Mouse (Mus musculus): ENCODE data around the gene Mpdu1.
"Not testable (repeated sequence)": the region's sequence is repeated elsewhere in the genome, so short reads cannot be mapped to it uniquely, and the experiment has no call there.

The Mpdu1 gene

DNA sequence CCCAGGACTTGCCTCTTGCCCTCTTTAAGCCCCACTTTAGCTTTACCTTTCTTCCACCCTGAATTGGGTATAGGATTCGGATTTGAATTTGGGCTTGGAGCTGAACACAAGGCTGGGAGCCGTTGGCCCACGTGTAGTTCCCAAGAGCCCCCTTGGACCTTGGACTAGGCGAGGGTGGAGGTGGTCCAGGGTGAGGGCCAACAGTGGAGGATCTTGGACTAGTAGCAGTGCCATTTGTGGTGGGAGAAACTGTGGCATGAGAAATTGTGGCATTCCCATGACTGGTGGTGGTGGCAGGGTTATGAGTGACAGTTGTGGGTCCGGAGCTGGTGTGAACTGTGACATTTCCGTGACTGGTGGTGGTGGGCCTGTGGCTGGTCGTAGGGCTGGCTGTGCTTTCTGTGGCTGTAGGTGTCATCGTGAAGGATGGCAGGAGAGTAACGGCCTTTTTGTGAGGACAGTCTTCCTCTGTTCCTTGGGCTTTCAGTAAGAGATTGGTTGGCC, 3.1 kb upstream of the Mpdu1 start:
- DNase-seq (ENCODE audit: low spot score in 2 of 2): no peak

GRCm38 (mm10) chr11:69664841-69665240, 2.4 kb upstream of the Mpdu1 start:
- DNase-seq (ENCODE audit: low spot score in 2 of 2): no peak

- no peak for DNase-seq (ENCODE audit: low spot score in 2 of 2)
Observed at GRCm38 (mm10) chr11:69663795-69664194, 1.4 kb upstream of the Mpdu1 start.

DNA sequence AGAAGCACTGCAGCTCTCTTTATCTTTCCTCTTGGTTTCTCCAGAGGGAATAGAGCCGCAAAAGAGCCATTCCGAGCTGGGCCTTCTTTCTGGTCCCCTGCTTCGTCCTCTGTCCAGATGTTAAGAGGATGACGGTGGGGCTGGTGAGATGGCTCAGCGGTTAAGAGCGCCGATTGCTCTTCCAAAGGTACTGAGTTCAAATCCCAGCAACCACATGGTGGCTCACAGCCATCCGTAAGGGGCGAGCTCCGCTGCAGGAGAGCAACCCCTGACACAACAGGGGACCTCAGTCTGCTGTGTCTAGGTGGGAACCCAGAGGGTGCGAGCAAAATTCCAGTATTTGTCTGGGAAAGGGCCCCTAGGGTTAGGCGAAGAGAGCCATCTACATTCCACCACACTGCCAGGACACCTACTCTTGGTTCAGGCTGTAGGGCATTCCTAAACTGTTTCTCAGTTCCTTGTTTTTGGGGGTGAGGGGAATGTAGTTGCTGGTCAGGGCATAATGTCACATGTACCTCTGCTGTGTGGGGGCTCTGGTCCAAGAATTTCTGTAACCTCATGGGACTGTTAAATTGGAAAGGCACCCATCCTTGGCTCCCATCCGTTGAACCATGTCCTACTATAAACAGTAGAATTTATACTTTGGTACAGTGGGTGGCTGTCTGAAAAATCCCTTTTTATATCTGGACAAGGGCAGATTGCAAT, 677 bp upstream of the Mpdu1 start:
- DNase-seq (ENCODE audit: low spot score in 2 of 2): no peak

- no peak for DNase-seq (ENCODE audit: low spot score in 2 of 2)
Observed at GRCm38 (mm10) chr11:69661221-69661881, 1.1 kb downstream of the Mpdu1 start.

DNA sequence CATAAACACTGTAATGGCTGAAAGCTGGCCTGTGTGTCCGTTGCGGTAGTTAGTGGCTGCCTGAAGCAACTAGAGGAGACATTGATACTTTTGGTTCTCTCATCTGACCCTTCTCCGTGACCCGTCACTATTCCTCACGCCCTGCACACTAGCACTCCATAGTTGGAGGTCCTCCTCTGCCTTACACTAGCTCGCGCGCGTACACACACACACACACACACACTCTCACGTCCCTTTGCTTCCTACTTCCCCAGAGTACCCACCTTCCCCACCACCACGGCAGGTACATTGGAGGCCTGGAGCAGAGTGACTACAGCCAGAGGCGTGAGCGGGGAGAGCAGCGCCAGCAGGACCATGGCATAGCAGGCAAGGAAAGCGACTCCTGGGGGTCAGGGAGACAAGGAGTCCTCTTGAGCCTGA, 5.0 kb downstream of the Mpdu1 start:
- no peak for DNase-seq (ENCODE audit: low spot score in 2 of 2)

- DNase-seq (ENCODE audit: low spot score in 2 of 2): peak; percentile 61 to 82
Observed at GRCm38 (mm10) chr11:69656617-69657461, 5.6 kb downstream of the Mpdu1 start.

GRCm38 (mm10) chr11:69656065-69656455, 6.4 kb downstream of the Mpdu1 start:
- no peak for DNase-seq (ENCODE audit: low spot score in 2 of 2)

DNA sequence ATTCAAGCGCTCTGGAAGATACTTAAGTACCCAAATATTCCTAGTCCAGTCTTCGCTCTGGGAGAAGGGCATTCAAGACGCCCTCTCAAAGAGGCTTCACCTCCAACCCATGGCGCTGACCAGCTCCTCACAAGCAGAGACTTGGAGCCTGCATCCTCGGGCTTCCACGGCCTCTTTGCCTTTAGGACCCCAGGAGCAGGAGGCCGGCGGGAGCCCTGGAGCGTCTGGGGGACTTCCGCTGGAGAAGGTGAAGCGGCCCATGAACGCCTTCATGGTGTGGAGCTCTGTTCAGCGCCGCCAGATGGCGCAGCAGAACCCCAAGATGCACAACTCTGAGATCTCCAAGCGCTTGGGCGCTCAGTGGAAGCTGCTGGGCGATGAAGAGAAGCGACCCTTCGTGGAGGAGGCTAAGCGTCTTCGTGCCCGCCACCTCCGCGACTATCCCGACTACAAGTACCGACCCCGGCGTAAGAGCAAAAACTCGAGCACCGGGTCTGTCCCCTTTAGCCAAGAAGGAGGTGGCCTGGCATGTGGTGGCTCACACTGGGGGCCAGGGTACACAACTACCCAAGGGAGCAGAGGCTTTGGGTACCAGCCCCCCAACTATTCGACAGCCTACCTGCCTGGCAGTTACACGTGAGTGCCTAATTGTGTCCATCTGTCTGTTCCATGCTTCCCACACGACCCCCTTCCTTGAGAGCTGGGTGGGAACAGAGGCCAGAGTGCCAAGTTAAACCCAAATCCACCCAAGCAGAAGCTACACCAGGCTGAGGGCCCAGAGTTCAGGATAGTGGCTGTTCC, 7.0 kb downstream of the Mpdu1 start, which contains the start of gene Sox15:
TSS of gene Sox15 (plus strand) at position 51 of the 801 bp plus-strand sequence.
- peak; percentile 60 to 81 for DNase-seq (ENCODE audit: low spot score in 2 of 2)

DNA sequence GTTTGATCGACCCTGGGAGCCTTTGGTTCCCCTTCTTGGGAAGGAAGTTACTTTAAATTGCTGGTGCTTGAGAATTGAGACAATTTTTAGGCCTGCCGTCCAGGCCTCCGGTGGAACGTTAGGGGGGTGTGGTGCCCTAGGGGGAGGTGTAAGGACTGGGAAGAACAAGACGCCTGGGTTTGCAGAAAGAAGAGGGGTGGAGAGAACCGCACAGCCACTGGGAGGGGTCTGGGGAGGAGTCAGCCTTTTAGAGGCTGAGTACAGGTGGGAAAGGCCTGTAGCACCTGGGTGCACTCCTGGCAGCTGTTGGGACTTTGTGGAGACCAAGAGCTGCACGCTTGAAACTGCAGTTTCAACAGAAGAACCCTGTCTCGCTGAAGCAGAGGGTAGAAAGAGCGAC, 7.7 kb downstream of the Mpdu1 start:
- DNase-seq (ENCODE audit: low spot score in 2 of 2): no peak

DNA sequence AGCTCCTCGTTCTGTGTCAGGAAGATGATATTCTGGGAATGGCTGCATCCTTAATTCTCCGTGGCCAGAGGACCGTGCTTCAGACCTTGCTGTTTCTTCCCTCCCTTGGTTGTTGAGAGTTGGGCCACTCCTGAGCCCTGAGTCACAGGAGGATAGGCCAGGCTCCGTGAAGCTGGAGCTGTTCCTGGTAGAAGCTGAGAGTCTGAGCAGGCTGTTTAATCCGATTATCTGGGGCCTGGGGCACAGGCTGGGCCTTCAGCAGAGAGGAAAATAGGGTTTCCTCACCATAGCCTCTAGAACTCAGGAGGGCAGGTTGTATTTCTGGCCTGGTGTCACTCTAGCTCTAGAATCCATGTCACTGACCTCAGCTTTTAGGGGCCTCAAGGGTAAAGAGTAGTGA, 9.0 kb downstream of the Mpdu1 start:
- DNase-seq (ENCODE audit: low spot score in 2 of 2): no peak

DNA sequence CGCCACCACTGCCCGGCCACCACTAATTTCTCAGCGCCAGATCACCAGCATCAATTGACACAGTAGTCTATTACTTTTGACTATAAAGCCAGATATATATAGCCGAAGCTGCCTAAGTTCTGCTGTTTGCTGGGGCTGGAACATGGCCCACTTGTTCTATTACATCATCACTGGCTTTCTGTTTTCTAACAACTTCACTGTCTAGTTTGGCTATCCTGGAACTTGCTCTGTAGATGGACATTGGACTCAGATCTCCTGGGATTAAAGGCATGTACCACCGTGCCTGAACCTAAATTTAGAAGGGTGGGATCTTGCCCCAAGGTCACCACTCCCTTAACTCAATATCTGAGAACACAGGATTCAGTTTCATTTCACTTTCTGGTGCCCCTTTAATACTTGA, 16.6 kb downstream of the Mpdu1 start:
- no peak for DNase-seq (ENCODE audit: low spot score in 2 of 2)

DNA sequence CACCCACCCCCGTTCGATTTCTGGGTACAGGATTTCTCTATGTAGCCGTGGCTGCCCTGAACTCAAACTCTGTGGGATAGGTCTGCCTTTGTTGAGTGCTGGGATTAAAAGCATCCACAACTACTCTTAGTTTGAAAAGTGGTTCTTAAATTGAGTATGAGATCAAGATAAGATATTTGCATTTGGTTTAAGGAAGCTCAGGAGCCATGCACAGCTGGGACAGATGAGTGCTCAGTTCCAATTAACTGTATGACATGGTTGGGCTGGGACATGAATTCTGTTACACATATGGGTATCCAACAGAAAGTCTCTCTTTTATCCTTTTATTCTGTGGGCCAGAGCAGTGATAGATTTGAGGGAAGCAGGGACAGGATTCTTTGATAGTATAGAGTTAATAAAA, 27.0 kb downstream of the Mpdu1 start:
- no peak for DNase-seq (ENCODE audit: low spot score in 2 of 2)

DNA sequence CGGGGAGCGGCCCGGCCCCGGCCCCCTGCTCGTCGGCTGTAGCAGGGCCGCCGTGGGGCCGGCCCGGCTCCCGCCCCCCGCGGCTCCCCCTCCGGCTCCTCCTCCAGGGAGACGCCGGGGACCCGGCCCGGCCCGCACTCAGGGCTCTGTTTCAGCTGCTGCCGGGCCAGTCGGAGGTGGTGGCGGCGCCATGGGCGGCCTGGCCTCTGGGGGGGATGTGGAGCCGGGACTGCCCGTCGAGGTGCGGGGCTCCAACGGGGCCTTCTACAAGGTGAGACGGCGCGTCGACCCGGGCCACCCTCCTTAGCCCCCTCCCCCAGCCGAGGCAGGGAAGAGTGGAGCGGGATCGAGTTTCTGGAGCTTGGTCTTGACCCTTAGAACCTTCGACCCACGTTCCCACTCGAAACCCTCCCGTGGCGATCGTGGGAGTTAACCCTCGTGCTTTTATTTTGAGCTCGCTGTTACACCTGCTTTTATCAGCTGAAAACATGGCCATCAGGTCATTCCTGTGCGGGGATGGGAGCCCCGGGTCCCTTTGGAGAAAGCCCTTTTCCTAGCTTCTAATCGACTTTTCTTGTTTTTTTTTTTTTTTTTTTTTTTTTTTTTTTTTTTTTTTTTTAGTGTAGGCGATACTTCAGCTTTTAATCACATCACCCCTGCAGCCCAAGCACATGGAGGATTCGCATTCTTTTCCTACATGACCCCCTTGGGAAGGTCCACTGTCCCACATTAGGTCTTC, 29.1 kb downstream of the Mpdu1 start:
- DNase-seq (ENCODE audit: low spot score in 2 of 2): peak; percentile 73 to 87

DNA sequence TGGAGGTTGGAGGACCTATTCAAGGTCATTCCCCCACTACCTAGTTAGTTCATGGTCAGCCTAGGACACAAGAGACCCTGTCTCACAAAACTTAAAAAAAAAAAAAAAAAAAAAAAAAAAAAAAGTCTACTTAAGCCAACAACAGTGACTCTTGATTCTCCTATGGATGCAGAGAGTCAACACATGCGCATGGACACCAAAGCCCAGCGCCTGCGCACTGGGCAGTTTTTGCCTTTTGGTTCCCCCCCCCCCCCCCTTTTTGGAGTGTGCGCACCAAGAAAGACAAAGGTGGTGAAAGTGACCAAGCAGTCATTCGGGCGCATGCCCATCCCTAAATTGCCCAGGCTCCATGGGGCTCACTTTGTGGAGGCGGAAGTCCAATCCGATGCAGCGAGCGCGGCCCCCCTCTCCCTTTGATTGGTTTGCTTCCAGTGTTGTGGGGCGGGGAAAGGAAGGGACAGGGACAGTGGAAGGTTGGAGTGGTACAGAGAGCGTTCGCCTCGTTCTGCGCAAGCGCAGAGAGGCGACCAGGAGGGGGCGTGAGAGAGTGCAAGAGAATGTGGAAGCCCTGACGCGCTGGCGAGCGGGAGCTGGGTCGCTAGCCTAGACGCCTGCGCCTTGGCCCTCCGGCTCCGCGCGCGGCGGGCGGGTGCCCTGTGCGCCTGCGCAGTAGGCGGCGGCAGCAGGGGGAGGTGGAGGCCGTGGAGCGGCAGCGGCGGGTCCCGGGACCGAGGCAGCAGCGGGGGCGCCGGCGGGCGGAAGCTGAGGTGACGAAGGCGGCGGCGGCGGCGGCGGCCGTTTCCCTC, 30.0 kb downstream of the Mpdu1 start, which contains the start of gene Fxr2:
TSS of gene Fxr2 (plus strand) at position 707 of the 806 bp plus-strand sequence.
- peak; percentile 100 for DNase-seq (ENCODE audit: low spot score in 2 of 2)

GRCm38 (mm10) chr11:69629802-69630201, 32.6 kb downstream of the Mpdu1 start:
- DNase-seq (ENCODE audit: low spot score in 2 of 2): no peak

- DNase-seq (ENCODE audit: low spot score in 2 of 2): peak; percentile 79 to 92
Observed at GRCm38 (mm10) chr11:69628286-69628685, 34.2 kb downstream of the Mpdu1 start.

- not testable (repeated sequence) for DNase-seq (ENCODE audit: low spot score in 2 of 2)
Observed at GRCm38 (mm10) chr11:69624339-69624738, 38.1 kb downstream of the Mpdu1 start.

- no peak for DNase-seq (ENCODE audit: low spot score in 2 of 2)
Observed at GRCm38 (mm10) chr11:69623006-69623405, 39.4 kb downstream of the Mpdu1 start.

DNA sequence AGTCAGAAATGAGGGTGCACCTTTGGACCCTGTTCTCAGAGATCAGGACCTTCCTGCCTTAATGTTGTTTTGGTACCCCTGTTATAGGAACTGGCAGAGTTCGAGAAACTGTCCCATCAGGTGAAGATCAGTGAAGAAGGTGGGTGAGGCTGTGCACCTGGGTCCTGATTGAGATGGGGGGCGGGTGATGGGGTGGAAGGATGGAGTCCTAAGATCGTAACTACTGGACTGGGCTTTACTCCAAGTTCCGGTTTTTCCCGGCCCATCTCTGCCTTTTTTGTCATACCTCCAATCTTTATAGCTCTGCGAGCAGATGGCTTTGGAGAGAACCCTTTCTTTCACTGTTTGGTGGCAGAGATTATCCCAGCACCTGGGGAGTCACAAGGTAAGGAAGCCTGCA, 40.0 kb downstream of the Mpdu1 start:
- DNase-seq (ENCODE audit: low spot score in 2 of 2): no peak

All from spleen, postnatal 4 days (tissue).